Mouse (Mus musculus): ENCODE measurements around the gene H2-M10.4.
"Not testable (repeated sequence)": the region's sequence is repeated elsewhere in the genome, so short reads cannot be mapped to it uniquely, and the experiment has no call there.

H2-M10.4 gene

DNA sequence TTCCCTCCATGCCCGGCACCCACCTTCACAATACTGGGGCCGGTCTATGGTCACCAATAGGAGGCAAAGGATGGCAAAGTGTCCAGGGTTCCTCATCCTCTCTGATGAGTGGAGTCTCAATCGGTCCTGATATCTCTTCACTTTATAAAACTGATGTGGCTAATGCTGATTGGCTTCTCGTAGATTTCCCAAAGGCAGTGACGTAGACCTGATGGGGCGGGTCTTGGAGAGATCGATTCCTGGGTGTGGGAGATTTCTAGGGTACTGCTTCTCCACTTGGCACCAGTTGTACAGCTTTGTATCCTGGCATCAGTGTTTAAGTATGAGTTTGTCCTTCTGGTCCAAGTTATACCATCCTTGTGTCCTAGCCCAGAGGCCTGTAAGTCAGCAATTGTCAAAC, at the start of gene H2-M10.4:
Gene H2-M10.4, minus strand, starts transcription at position 101 of the 400 bp plus-strand sequence.
- DNase-seq (ENCODE audit: extremely low spot score, low read depth, low spot score), result no peak

DNA sequence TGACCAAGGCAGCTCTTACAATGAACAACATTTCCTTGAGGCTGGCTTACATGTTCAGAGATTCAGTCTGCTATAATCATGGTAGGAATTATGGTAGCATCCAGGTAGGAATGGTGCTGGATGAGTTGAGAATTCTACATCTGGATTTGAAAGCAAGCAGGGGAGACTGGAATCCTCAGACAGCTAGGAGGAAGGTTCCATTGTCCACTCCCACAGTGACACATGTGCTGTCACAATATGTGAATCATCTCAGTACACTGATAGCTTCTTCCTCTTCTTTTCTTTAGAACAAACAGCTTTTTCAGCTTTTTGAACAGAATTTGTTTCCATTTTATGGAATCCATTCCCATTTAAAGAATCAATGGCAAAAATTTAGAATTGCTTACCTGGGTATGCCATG, 41.8 kb upstream of the H2-M10.4 start:
- DNase-seq (ENCODE audit: extremely low spot score, low read depth, low spot score), result no peak

DNA sequence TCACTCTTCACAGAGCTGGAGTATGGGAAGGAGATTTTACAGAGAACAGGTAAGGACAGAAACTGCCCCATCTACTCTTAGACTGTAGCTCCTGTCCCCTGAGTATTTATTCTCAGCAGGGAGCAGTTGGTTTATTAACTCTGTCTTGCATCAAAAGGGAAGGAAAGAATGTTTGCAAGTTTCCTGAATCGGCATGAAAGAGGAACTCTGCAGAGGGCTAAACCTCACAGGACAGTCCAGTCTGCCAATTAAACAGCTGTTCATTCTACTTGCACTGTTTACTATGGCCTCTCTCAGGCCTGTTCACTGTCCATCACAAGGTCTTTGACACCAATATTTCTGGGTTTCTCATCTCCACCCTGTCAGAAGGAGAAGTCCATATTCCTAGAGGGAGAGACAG, 38.3 kb upstream of the H2-M10.4 start:
- DNase-seq (ENCODE audit: extremely low spot score, low read depth, low spot score), result no peak

DNA sequence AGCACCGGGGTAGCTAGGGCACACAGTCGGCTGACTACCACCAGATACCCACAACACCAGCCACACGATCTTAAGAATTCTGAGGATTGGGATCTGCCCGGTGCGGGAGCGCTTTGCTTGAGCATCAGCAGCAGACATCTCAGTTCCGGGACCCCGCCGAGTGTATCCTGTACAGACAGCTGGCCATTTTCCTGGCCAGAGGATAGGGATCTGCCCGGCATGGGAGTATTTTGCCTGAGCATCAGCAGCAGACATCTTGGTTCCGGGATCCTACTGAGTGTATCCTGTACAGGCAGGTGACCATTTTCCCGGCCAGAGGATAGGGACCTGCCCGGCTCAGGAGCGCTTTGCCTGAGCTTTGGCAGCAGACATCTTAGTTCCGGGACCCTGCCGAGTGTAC, 26.0 kb upstream of the H2-M10.4 start:
- not testable (repeated sequence) for DNase-seq (ENCODE audit: extremely low spot score, low read depth, low spot score)

DNA sequence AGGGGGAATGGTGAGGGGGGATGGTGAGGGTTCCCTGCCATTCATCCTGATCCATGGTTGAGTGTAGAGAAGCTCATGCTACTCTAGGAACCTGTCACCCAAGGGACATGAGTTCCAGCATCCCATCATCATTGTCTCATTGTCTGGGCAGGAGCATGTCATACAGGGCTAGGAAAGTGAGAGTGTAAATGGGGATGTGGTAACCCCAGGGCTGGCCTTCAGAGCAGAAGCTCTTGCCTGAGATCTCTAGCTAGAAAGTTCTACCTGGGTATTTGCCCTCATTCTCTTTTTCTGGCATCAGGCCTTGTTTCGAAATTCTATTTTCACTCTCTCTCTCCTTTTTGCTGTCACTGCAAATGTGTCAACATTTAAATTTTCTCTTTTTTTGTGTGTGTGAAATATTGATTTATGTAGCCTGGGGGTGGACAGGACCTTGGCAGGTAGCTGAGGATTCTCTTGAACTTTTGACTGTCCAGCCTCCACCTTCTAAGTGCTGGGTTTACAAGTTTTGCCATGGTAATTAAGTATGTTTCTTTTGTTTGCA, 24.6 kb upstream of the H2-M10.4 start:
- DNase-seq (ENCODE audit: extremely low spot score, low read depth, low spot score), result no peak

DNA sequence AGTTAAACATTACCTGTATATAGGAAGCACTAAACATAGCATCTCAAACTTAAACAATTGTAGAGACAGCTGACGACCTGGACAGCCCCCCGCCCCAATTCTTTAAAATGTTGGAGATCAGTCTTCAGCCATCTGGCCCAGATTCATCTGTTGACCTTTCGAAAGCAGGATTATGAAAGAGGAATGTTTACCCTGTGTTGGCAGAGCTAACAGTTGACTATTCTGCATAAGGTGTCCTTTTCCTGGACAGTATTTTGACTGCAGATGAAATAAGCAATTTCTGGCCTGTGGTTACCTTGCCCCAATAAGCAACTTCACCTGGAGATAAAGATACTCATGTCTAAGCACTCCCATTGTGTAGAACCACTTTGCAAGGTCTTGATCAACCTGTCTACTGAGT, 21.7 kb upstream of the H2-M10.4 start:
- no peak for DNase-seq (ENCODE audit: extremely low spot score, low read depth, low spot score)

DNA sequence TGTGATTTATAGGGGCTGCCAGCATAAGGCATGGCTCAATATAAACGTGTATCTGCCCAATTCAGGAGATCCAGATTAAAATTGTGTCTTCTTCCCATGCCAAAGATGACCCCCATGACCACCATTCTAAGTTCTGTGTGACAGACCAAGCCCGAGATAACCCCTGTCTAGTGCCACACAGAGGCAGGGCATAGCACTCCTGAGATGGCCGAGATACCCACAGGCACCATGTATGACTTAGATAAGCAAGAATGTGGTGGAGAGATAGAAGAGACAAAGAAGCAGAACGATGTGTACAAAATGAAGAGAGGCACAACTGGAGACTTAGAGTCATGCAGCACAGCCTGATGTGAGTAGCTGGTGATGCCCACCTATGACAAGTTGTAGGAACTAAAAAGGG, 5.9 kb downstream of the H2-M10.4 start:
- no peak for DNase-seq (ENCODE audit: extremely low spot score, low read depth, low spot score)

DNA sequence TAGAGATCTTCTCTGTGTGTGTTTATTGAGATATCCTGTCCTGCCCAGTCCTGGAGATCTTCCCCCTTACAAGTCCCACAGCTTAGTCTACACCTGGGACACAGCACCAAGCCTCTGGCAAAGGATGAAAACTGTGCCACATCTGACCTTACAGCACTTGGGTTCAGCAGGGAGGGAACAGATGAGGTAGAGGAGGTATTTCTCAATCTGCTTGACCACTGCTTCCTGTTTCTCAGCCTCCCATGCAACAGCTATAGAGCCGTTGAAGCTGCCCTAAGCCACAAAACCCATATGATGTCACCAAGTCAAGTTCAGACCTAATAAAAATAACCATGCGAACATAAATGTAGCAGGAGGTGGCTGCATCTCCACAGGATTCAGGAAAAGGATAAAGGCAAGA, 30.7 kb downstream of the H2-M10.4 start:
- DNase-seq (ENCODE audit: extremely low spot score, low read depth, low spot score), result no peak

DNA sequence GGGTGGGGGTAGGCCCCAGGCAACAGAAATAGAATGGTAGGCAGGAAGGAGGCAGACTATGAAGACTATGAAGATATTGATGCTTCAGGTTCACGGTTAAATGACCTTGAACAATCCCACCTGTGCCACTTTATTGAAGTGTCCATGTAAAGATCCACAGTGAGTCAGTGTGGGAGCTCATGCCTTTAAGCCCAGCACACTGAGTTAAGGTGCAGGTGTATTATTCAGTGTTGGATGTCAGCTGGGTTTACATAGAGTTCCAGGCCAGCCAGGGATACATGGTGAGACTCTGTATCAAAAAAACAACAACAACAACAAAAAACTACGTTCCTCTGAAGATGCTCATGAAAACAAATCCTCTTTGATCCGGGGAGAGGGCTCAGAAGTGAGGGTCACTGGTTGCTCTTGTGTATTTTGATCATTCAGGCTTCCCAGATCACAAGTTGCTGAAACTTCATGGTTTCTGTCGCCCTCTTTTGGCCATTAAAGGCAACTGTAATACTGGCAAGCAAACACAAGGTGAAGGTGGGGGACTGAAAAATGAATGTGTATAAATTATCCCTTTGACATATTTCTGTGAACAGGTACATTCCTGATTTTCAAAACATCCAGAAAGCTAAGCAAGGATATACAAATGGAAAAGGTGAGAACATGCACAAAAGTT, 43.9 kb downstream of the H2-M10.4 start:
- peak; percentile 6 for DNase-seq (ENCODE audit: extremely low spot score, low read depth, low spot score)

DNA sequence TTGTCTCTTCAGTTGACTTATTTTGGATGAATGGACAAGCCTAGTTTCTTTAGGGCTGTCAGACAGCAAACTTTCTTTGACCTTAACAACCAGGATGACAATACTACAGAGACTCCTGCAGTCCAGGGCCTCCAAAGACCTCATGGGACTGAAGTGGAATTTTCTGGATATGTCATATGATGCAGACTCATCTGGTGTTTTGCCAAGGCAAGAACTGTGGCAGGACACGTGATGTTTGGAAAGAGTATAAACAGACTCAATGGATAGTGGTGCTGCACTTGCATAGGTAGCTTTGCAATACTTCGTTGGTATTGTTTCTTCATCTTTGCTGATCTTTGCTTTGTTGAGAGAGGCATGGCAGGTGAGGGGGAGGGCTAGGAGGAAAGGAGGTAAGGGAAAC, 44.7 kb downstream of the H2-M10.4 start:
- DNase-seq (ENCODE audit: extremely low spot score, low read depth, low spot score), result no peak

DNA sequence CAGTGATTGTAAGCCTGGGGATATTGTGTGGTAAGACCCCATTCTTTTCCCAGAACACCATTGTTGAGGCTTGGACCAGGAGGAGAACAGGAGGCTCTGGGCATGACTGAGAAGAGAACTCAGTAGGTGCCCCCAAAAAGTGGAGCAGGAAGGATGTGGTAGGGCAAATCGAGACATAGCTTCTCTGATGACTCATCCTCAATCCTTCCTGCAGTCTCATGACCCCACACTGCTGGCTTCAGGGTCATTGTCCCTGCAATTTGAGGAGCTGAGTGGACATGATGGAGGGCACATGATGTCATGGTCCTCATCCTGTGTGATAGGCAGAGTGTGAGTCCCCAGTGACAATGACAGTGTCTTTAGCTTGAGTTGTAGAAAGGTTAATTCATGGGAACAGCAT, 46.7 kb downstream of the H2-M10.4 start:
- no peak for DNase-seq (ENCODE audit: extremely low spot score, low read depth, low spot score)

DNA sequence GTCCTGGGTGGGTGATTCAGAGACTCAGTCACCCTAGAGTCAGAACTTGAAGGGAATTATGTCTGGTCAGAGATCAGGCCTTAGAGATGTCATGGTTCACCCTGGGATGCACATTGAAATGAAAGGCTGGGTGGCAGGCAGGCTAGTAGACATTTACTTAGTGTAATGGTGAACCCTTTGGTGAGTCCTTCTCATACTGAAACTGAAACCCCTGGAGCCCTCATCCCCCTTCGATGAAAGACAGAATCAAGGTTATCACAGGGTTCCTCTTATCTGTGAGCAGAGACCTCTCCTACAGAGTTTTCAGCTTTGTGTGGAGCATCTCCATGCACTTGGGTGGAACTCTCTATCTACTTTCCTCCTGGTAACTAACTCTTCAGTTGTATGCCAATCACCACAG, 47.8 kb downstream of the H2-M10.4 start:
- no peak for DNase-seq (ENCODE audit: extremely low spot score, low read depth, low spot score)

Data from hindlimb bud, embryonic 11.5 days (tissue).